Mouse (Mus musculus) T-cell, adult 2 months (primary cell): ENCODE measurements around the gene Acd.

Source experiments
- DNase-seq: peaks from one replicate; pipeline ENCODE4 v3.0.0; 2022; ENCODE audit warnings: low spot score

Gene Acd

GRCm38 (mm10) chr8:105700966-105701824 is at the start of gene Acd, which contains the start of gene Pard6a:
TSS of gene Acd (minus strand) at chr8:105701102.
TSS of gene Pard6a (plus strand) at chr8:105701148.
- peak; percentile 91 for DNase-seq

- DNase-seq = no peak
Measured at GRCm38 (mm10) chr8:105750606-105751005, 49.7 kb upstream of the Acd start.

DNA sequence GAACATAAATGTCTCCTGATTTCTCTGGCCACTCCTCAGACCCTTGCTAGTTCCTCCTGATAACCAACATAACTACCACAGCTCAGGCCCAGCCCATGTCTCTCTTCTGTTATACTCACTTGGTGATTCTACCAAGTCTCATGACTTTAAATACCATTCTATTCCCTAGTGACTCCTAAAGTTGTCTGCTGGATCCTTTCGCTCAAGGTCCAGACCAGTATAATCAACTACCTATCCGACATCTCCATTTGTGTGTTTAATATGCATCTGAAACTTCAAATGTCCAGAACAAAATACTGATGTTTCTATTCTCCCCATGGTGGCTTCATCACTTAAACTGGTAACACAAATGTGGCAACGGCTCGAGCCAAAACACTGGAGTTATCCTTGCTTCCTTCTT is 42.4 kb upstream of the Acd start:
- DNase-seq = no peak

- DNase-seq = no peak
Measured at GRCm38 (mm10) chr8:105739216-105739615, 38.3 kb upstream of the Acd start.

GRCm38 (mm10) chr8:105732186-105732585 is 31.3 kb upstream of the Acd start:
- DNase-seq = no peak

DNA sequence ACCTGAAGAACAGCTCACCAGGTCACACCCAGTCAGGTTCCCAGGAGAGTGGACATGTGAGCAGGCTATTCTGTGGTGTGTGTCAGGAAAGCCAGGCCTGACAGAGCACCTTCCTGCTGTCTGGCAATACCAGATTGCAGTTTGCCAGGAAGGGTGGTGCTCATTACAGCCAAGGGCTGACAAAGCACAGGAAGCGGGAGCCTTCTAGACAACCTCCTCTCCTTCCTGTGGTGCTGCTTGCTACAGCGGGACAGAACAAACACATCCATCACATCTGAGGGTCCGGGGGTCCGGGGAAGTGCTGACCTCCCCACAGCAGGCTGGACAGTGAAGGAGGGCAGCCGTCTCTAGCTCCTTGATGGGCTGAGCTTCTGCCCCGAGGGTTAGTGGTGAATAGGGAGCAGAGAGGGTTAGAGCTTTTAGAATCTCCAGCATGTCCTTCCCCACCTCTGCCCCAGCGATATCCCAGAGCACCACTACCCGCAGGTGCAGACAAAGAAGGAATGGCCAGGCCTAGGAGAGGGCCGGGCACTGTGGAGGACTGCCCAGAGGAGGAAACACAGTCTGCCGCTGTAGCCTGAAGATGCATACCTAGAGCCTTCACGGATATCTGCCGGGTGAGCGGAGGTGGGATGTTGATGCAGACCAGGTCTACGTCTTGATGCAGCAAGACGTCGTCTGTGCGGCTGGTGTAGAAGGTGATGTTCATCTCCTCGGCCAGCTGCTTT is 26.7 kb upstream of the Acd start:
- peak; percentile 61 for DNase-seq

GRCm38 (mm10) chr8:105725726-105726125 is 24.8 kb upstream of the Acd start:
- no peak for DNase-seq

GRCm38 (mm10) chr8:105722861-105723260 is 22.0 kb upstream of the Acd start:
- no peak for DNase-seq

DNA sequence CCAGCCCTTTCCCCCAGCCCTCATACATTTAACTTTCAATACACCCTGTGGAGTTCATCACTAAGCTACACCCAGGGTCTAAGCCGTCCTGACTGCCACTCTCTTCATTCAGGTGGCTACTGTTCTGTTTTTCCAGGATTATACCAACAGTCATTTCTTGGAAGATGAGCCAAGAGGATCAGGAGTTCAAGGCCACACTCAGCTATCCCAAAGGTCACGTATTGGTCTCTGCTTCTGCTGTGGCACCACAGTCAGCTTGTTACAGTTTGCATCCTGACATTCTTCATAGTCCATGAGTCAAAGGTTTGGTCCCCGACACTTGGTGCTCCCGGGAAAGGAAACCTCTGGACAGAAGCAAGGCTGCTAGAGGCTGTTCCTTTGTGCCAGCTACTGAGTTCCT is 18.7 kb upstream of the Acd start:
- DNase-seq = no peak

GRCm38 (mm10) chr8:105716302-105716945 is 15.5 kb upstream of the Acd start:
- no peak for DNase-seq

GRCm38 (mm10) chr8:105715042-105715441 is 14.1 kb upstream of the Acd start:
- DNase-seq = no peak

GRCm38 (mm10) chr8:105714139-105714538 is 13.2 kb upstream of the Acd start:
- DNase-seq = peak; percentile 86

- DNase-seq = no peak
Measured at GRCm38 (mm10) chr8:105712286-105712685, 11.4 kb upstream of the Acd start.

GRCm38 (mm10) chr8:105709317-105709716 is 8.4 kb upstream of the Acd start:
- DNase-seq = no peak

DNA sequence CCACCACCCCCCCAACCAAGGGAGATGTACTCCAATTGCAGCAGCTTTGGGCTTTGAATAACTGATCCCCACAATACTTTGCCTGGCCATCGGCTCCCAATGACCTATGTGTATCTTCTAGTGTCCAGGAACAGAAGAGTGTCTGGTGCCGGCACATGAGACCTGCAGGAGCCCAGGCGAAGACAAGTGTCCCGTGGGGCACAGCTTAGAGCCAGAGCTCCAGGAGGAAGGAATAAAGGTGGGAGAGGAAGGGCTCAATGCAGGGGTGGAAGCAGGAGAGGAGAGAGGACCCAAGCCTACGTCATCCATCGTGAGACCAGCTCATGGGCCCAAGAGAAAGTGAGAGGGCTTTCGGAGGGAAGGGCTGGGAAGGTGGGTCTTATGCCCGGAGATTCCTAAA is 7.8 kb upstream of the Acd start:
- DNase-seq = no peak

DNA sequence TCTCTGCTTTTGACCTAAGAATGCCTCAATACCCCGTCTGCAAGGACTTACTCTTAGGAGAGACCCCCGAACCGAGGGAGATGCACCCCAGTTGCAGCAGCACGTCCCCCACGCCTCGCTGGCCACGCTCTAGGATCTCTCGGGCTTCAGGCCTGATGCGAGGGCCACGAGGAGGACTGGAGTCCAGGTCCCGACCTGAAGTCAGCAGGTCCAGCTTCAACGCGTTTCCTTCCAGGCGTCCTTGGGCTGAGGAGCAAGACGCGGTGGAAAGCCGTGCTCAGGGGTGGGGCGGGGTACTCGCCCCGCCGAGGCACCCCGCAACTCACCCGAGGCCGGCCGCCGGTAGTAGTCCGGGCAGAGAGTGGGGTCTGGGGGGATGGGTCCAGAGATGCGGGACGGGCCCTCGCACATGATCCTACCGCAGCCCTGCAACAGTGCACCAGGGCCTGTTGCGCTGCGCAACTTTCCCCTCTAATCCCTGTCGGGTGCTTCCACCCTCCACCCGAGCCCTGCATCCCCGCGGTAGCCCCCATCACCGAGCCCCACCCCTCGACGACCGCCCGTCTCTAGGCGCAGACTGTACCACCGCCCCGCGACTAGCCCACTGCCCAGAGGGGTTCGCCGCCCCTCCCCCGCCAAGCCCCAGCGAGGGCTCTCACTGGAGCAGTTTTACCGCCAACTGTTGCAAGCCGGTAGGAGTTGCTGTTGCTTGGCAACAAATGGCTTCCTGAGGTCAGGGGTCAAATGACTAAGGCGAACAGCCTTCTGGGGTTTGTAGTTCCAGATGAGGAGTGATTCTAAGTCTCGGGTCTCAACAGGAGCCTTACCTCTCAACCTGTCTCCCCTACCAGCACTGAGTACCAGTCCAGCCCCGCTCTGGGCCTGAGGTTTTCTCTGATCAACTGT is 6.8 kb upstream of the Acd start, which contains the start of the genes 4933405L10Rik and Enkd1:
4933405L10Rik (plus strand) TSS at position 158 of the 906 bp plus-strand sequence.
Enkd1 (minus strand) TSS at position 713 of the 906 bp plus-strand sequence.
- peak; percentile 84 for DNase-seq

DNA sequence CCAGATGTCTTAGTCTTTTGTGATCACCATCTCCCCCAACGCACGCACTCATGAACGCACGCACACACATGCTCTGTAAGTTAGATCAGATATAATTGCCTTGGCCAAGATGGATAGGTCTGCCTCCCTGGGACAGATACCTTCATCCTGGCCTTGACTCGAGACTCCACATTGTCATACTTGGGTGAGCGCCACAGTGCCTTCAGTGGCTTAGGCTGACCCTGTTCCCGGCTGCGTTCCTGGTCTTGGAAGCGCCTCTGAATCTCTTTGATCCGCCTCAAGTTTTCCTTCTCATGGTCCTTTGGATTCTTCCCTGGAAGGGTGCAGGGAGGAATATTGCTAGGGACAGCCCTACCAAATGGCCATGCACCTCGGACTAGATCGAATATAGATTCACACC is 5.5 kb upstream of the Acd start:
- DNase-seq = no peak

DNA sequence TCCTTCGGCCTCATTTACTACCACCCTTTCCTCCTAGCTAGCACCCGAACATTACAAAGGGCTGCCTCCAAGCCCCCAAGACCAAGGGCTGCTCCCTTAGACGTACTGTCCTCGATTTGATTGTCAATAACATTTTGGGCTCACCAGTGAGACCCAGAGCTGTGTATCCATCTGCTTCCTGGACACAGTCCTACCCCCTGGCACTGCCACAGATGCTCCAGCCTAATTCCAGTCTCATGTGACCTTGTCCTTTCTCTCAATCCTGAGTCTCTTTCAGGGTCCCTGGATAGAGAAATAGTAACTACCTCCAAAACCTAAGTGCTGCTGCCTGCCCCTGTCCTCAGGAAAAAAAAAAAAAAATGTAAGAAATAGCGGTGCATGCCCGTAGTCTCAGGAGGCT is 4.1 kb upstream of the Acd start:
- no peak for DNase-seq

- no peak for DNase-seq
Measured at GRCm38 (mm10) chr8:105704146-105704812, 3.4 kb upstream of the Acd start.

DNA sequence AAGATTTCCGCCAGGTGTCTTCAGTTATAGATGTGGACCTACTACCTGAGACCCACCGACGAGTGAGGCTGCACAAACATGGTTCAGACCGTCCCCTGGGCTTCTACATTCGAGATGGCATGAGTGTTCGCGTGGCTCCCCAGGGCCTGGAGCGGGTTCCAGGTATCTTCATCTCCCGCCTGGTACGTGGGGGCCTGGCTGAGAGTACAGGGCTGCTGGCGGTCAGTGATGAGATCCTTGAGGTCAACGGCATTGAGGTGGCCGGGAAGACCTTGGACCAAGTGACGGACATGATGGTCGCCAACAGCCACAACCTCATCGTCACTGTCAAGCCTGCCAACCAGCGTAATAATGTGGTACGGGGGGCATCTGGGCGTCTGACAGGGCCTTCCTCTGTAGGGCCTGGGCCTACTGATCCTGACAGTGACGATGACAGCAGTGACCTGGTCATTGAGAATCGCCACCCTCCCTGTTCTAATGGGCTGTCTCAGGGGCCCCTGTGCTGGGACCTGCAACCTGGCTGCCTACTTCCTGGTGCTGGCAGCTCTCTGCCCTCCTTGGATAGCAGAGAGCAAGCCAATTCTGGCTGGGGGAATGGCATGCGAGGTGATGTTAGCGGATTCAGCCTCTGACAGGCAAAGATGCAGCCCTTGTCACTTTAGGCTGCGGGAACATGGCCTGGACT is 2.0 kb upstream of the Acd start:
- no peak for DNase-seq
